Mouse (Mus musculus) hindbrain, postnatal 0 days (tissue): Measurements from ENCODE around the gene Mettl1. TPM values are rescaled to one million over a fixed set of nuclear protein-coding genes. Genes with fewer than 3 reads are reported as not detected.
A peak's percentile ranks its signal among the peaks of the same experiment; 100 is the strongest.
"Not testable (repeated sequence)": the region's sequence is repeated elsewhere in the genome, so short reads cannot be mapped to it uniquely, and the experiment has no call there.

Source experiments
- ATAC-seq: fragments of 200-750 bp; cut with Nextera tagmentation; 2 replicates; pipeline ENCODE4 v1.8.0; 2017; ENCODE audit warnings: mild to moderate bottlenecking, moderate TSS enrichment, moderate library complexity
- DNase-seq: peaks from one replicate; pipeline ENCODE4 v3.0.0-alpha.2; 2015; ENCODE audit warnings: low spot score
- H3K27ac ChIP-seq: fragments of 300-500 bp; sonication (generic); 2 replicates; pipeline ENCODE4 v1.5.1; 2014; ENCODE audit warnings: mild to moderate bottlenecking
- H3K27me3 ChIP-seq: fragments of 300-500 bp; sonication (generic); 2 replicates; pipeline ENCODE4 v1.6.1; 2014; ENCODE audit warnings: low read length, mixed read lengths; ENCODE audit not compliant: insufficient read depth
- H3K36me3 ChIP-seq: fragments of 300-500 bp; sonication (generic); 2 replicates; pipeline ENCODE4 v1.6.1; 2014; ENCODE audit warnings: low read length, mixed read lengths; ENCODE audit not compliant: insufficient read depth
- H3K4me1 ChIP-seq: fragments of 300-500 bp; sonication (generic); 2 replicates; pipeline ENCODE4 v1.6.1; 2014; ENCODE audit warnings: antibody characterized with exemption, low read length, mixed read lengths; ENCODE audit not compliant: insufficient read depth
- H3K4me2 ChIP-seq: fragments of 300-500 bp; sonication (generic); 2 replicates; pipeline ENCODE4 v1.6.1; 2014; ENCODE audit warnings: low read depth, mild to moderate bottlenecking, low read length, moderate library complexity, mixed read lengths
- H3K4me3 ChIP-seq: fragments of 300-500 bp; sonication (generic); 2 replicates; pipeline ENCODE4 v1.5.1; 2014; ENCODE audit warnings: low read length
- H3K9ac ChIP-seq: fragments of 300-500 bp; sonication (generic); replicated peaks from 2 replicates; pipeline ENCODE4 v1.6.1; 2014; ENCODE audit warnings: mild to moderate bottlenecking, low read length, moderate library complexity, mixed read lengths
- H3K9me3 ChIP-seq: fragments of 300-500 bp; sonication (generic); 2 replicates; pipeline ENCODE4 v1.6.1; 2016; ENCODE audit warnings: low read length, mixed read lengths
- CTCF ChIP-seq: IDR thresholded peaks from 2 replicates; pipeline ENCODE4 v1.5.1; 2016; ENCODE audit warnings: antibody characterized with exemption, control low read depth, low read depth
- WGBS: fragments of 180-500 bp; shearing (Covaris S2); extraction: QIAGEN DNeasy Blood & Tissue Kit; methylation state at CpG from one replicate; pipeline ENCODE4 v1.1.7; 2014; 5-methylcytosine and 5-hydroxymethylcytosine counted together
- polyA plus RNA-seq: library from polyadenylated mRNA; unstranded; fragments of >200 nt; fragmentation: Nextera tagmentation; extraction: Ambion mirVana; gene quantifications from 2 replicates; pipeline ENCODE4 v1.2.1, GENCODE M21; 2015
- total RNA-seq: library from RNA; depleted of rRNA; stranded (reverse); fragments of >200 nt; gene quantifications from 2 replicates; pipeline ENCODE4 v1.2.3, GENCODE M21; 2014

Mettl1 gene
- total and polyA plus RNA-seq, 2 experiments from 2014 or later = 10.0 to 23.9 TPM

DNA sequence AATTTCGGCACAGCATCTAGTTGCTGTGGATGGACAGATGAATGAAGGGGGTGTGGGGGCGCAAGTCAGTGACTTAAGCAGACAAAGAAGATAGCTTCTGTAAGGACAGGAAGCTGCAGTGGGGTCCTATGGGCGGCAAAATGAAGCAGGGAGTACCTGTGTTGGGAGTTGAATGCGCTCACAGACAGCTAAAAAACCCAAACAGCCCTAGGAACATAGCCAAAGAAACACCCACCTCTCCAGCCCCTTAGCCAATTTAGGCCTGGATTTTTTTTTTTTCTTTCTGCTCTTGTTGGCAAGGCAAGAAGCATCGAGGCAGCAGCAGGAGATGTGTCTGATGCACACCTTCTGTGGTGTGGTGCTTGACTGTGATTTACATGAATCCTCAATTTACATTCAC is 19.9 kb downstream of the Mettl1 start:
- H3K4me2 ChIP-seq = peak overlapping the region; percentile 88
- no peaks in the 10 kb centered on the region for H3K27me3 ChIP-seq
- no peak for TF ChIP-seq CTCF
- peak overlapping the region; percentile 93 for H3K9ac ChIP-seq
- DNase-seq (no peak), ATAC-seq (no peak)
- WGBS = 22% methylated on average over 5 of the region's 5 CpGs
- H3K36me3 ChIP-seq = peaks cover 28% of the 10 kb centered on the region
- H3K4me1 ChIP-seq = peaks cover 12% of the 10 kb centered on the region; the same call in 1 of the 2 replicates
- peak overlapping the region; percentile 92 for H3K27ac ChIP-seq
- peak overlapping the region; percentile 86 for H3K4me3 ChIP-seq
- H3K9me3 ChIP-seq = no peaks in the 10 kb centered on the region

DNA sequence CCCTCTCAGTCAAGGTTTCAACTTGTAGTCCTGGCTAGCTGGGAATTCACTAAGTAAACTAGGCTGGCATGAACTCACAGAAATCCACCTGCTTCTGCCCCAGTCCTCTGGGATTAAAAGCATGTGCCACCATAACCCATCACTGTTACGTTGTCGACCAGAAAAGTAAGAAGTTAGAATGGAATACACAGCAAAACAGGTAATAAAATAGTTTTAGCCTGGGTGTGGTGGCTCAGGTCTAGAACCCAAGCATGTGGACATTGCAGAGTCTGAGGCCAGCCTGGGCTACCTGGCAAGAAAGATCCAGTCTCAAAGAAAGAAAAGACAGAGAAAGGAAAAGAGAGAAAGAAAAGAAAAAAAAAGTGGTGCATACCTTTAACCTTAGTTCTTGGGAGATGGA is 20.3 kb downstream of the Mettl1 start:
- H3K36me3 ChIP-seq = peaks cover 28% of the 10 kb centered on the region
- no peaks in the 10 kb centered on the region for H3K9me3 ChIP-seq
- H3K27me3 ChIP-seq = no peaks in the 10 kb centered on the region
- no peak for TF ChIP-seq CTCF
- H3K4me2 ChIP-seq = peak overlapping the region; percentile 88
- H3K4me1 ChIP-seq = peaks cover 12% of the 10 kb centered on the region; the same call in 1 of the 2 replicates
- H3K27ac ChIP-seq = peak overlapping the region; percentile 92; the same call in 1 of the 2 replicates
- ATAC-seq (no peak), DNase-seq (no peak)
- H3K9ac ChIP-seq = no peak overlapping the region; the same call in 1 of the 2 replicates
- 55% methylated on average over 2 of the region's 2 CpGs for WGBS
- peak overlapping the region; percentile 86; the same call in 1 of the 2 replicates for H3K4me3 ChIP-seq

DNA sequence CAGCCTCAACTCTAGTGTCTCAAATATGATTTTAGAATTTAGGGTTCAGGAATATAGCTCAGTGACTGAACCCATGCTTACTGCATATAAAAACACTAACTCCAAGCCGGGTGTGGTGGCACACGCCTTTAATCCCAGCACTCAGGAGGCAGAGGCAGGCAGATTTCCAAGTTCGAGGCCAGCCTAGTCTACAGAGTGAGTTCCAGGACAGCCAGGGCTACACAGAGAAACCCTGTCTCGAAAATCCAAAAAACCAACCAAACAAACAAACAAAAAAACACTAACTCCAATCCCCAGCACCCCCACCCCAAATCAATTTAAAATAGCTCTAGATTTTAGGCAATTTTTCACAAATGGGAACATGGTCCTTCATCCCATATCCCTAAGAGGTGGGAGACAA is 20.9 kb downstream of the Mettl1 start:
- not testable (repeated sequence) for H3K9me3 ChIP-seq, DNase-seq, H3K27me3 ChIP-seq, H3K9ac ChIP-seq, ATAC-seq, H3K4me2 ChIP-seq, H3K4me3 ChIP-seq, H3K27ac ChIP-seq
- Histone ChIP-seq H3K4me1 (peaks cover 12% of the 10 kb centered on the region; the same call in 1 of the 2 replicates), H3K36me3 (peaks cover 31% of the 10 kb centered on the region)
- 88% methylated on average over 4 of the region's 4 CpGs for WGBS

DNA sequence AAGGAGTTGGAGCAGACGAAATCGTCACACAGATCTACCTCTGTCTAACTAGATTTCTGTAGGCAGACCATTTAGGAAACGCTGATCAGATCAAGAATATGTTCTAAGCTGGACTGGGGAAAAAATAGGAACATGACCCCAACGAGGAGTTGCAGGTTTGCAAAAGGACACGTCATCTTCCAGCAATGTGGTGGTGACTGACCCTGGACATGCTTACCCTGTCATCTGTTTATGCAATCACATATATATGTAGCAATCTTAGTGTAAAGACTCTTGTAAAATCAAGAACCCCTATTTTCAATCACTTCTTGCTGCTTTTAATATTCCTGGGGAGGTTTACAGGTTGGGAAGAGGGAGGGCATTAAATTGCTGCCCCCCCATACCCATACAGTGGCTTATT is 21.3 kb downstream of the Mettl1 start:
- Histone ChIP-seq H3K4me3 (no peak overlapping the region), H3K36me3 (peaks cover 31% of the 10 kb centered on the region), H3K27ac (peak overlapping the region; percentile 68; the same call in 1 of the 2 replicates), H3K4me1 (peaks cover 12% of the 10 kb centered on the region; the same call in 1 of the 2 replicates), H3K4me2 (peak overlapping the region; percentile 53), H3K9me3 (no peaks in the 10 kb centered on the region), H3K27me3 (no peaks in the 10 kb centered on the region), H3K9ac (no peak overlapping the region)
- 76% methylated on average over 5 of the region's 5 CpGs for WGBS
- ATAC-seq = no peak
- no peak for DNase-seq
- no peak for TF ChIP-seq CTCF

DNA sequence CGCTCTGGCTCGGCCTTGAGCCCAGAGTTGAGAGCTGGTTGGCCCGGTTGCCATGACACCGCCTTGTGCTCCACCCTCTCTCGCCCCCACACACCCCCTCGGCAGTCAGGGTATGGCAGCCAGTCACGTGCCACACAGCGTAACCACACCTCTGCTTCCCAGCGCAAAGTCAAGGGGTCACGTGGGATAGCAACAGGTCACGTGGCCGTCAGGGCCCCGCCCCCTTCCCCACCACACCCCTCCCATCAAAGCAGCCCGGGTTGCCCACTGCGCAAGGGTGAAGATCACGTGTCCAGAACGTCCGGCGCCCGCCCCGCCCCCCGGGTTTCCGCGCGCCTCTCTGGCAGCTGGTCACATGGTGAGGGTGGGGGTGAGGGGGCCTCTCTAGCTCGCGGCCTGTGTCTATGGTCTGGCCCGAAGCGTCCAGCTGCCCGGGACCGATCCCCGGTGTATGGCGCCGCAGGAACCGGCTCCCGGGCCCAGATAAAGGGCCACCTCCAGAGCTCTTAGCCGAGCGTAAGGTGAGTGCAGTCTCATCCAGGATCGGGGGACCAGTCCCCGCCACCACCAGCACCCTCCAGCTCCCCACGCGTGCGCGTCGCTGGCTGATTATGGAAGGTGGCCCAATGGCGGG is 22.1 kb downstream of the Mettl1 start, which contains the start of gene Cdk4:
Gene Cdk4, plus strand, starts transcription at position 296 of the 634 bp plus-strand sequence.
- DNase-seq (peak; percentile 99), ATAC-seq (peak; percentile 94)
- H3K4me3 ChIP-seq = peak within 1 kb of the TSS; percentile 80
- peak within 1 kb of the TSS; percentile 79 for H3K4me2 ChIP-seq
- H3K9me3 ChIP-seq = no peaks in the 10 kb centered on the region
- peaks cover 12% of the 10 kb centered on the region; the same call in 1 of the 2 replicates for H3K4me1 ChIP-seq
- TF ChIP-seq CTCF = peak; percentile 31; the same call in 1 of the 2 replicates
- H3K27me3 ChIP-seq = no peaks in the 10 kb centered on the region
- H3K27ac ChIP-seq = peak within 1 kb of the TSS; percentile 92
- H3K9ac ChIP-seq = peak within 1 kb of the TSS; percentile 97
- under 1% methylated on average over 45 of the region's 46 CpGs for WGBS
- peaks cover 36% of the 10 kb centered on the region for H3K36me3 ChIP-seq

DNA sequence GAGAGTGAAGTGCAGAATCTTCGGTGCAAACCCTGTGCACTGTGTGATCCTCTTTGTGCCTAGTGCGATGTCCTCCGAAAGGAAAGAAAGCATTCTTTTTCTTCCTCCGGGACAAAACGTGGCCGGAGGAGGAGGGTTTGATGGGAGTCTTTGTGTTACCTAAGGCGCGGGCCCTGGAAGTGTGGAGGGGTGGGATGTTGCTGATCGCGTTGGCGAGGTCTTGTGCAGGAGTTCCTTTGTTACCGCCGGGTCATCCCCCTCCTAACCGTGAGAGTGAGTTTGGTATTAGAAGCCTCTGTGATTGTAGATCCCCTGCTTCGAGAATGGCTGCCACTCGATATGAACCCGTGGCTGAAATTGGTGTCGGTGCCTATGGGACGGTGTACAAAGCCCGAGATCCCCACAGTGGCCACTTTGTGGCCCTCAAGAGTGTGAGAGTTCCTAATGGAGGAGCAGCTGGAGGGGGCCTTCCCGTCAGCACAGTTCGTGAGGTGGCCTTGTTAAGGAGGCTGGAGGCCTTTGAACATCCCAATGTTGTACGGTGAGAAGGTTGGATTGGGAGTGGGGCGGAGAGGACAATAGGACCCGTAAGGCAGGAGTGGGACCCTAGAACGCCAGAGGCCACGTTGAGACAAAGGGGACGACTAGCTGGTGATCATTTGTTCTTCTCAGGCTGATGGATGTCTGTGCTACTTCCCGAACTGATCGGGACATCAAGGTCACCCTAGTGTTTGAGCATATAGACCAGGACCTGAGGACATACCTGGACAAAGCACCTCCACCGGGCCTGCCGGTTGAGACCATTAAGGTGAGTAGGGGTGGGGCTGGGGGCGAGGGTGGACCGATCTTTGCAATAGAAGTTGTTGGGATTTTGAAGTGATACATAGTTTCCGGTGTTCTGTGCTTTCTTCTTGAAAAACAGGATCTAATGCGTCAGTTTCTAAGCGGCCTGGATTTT is 23.0 kb downstream of the Mettl1 start:
- H3K4me3 ChIP-seq = peak overlapping the region; percentile 80
- TF ChIP-seq CTCF = no peak
- DNase-seq (no peak), ATAC-seq (peak; percentile 0; the same call in 1 of the 2 replicates)
- no peaks in the 10 kb centered on the region for H3K9me3 ChIP-seq
- H3K9ac ChIP-seq = peak overlapping the region; percentile 97
- H3K4me1 ChIP-seq = peaks cover 19% of the 10 kb centered on the region; the same call in 1 of the 2 replicates
- peak overlapping the region; percentile 92 for H3K27ac ChIP-seq
- H3K27me3 ChIP-seq = no peaks in the 10 kb centered on the region
- H3K4me2 ChIP-seq = peak overlapping the region; percentile 79
- H3K36me3 ChIP-seq = peaks cover 36% of the 10 kb centered on the region
- WGBS = 12% methylated on average over 37 of the region's 37 CpGs
